Mouse (Mus musculus) cortical plate, adult 2 months (tissue): ENCODE results near the gene Imp3.

Source experiments
- CTCF ChIP-seq: fragments of 200-500 bp; IDR thresholded peaks from 2 replicates; pipeline ENCODE4 v1.5.1; 2011; ENCODE audit warnings: mild to moderate bottlenecking, control low read depth, low read length; ENCODE audit not compliant: insufficient read depth; ENCODE audit errors: extremely low read depth
- POLR2A ChIP-seq: fragments of 200-500 bp; IDR thresholded peaks from 2 replicates; pipeline ENCODE4 v1.6.1; 2011; ENCODE audit warnings: mild to moderate bottlenecking, low read length, control low read depth; ENCODE audit not compliant: insufficient read depth; ENCODE audit errors: extremely low read depth

GRCm38 (mm10) chr9:56887581-56887980, 49.7 kb upstream of the Imp3 start:
- TF ChIP-seq CTCF, result no peak
- TF ChIP-seq POLR2A, result no peak
